Mouse (Mus musculus) frontal cortex, postnatal 25 days (tissue): Measurements from ENCODE around the gene Ptpn1.

Source experiments
- DNase-seq, 2 experiments: peaks; one replicate each; pipeline ENCODE4 v3.0.0; 2022; ENCODE audit warnings: low spot score in 2 of 2

The Ptpn1 gene

GRCm38 (mm10) chr2:167969851-167970541, 38.1 kb downstream of the Ptpn1 start:
- DNase-seq: no peak

- no peak for DNase-seq
These were observed 40.3 kb downstream of the Ptpn1 start for GRCm38 (mm10) chr2:167972146-167972545.

GRCm38 (mm10) chr2:167972809-167973208, 41.0 kb downstream of the Ptpn1 start:
- DNase-seq: no peak

- no peak for DNase-seq
These were observed 43.9 kb downstream of the Ptpn1 start for GRCm38 (mm10) chr2:167975746-167976145.

GRCm38 (mm10) chr2:167978271-167978670, 46.4 kb downstream of the Ptpn1 start:
- no peak for DNase-seq

GRCm38 (mm10) chr2:167980391-167980790, 48.5 kb downstream of the Ptpn1 start:
- no peak for DNase-seq

GRCm38 (mm10) chr2:167982646-167983045, 50.8 kb downstream of the Ptpn1 start:
- no peak for DNase-seq

GRCm38 (mm10) chr2:167984371-167984770, 52.5 kb downstream of the Ptpn1 start:
- DNase-seq: no peak

- DNase-seq: no peak
These were observed 53.1 kb downstream of the Ptpn1 start for GRCm38 (mm10) chr2:167984946-167985345.

- DNase-seq: no peak
These were observed 54.9 kb downstream of the Ptpn1 start for GRCm38 (mm10) chr2:167986762-167987161.

- DNase-seq: no peak
These were observed 55.8 kb downstream of the Ptpn1 start for GRCm38 (mm10) chr2:167987640-167988039.

GRCm38 (mm10) chr2:167989310-167989709, 57.5 kb downstream of the Ptpn1 start:
- no peak for DNase-seq

- DNase-seq: no peak
These were observed 61.4 kb downstream of the Ptpn1 start for GRCm38 (mm10) chr2:167993260-167993659.

- DNase-seq: no peak
These were observed 64.2 kb downstream of the Ptpn1 start for GRCm38 (mm10) chr2:167995870-167996635.

- DNase-seq: no peak
These were observed 64.9 kb downstream of the Ptpn1 start for GRCm38 (mm10) chr2:167996672-167997215.

GRCm38 (mm10) chr2:167997562-167997961, 65.7 kb downstream of the Ptpn1 start:
- DNase-seq: no peak

- DNase-seq: no peak
These were observed 67.4 kb downstream of the Ptpn1 start for GRCm38 (mm10) chr2:167999145-167999743.

GRCm38 (mm10) chr2:168002188-168002587, 70.3 kb downstream of the Ptpn1 start:
- DNase-seq: no peak

- no peak for DNase-seq
These were observed 71.0 kb downstream of the Ptpn1 start for GRCm38 (mm10) chr2:168002884-168003283.

- DNase-seq: no peak
These were observed 71.6 kb downstream of the Ptpn1 start for GRCm38 (mm10) chr2:168003431-168003830.

- no peak for DNase-seq
These were observed 72.5 kb downstream of the Ptpn1 start for GRCm38 (mm10) chr2:168004369-168004768.

GRCm38 (mm10) chr2:168005005-168005404, 73.1 kb downstream of the Ptpn1 start:
- DNase-seq: no peak

GRCm38 (mm10) chr2:168005616-168006015, 73.8 kb downstream of the Ptpn1 start:
- no peak for DNase-seq
